Mouse (Mus musculus): ENCODE data around the gene Prrc2a.

- no peak for TF ChIP-seq USF2 (IDR thresholded peaks at IDR 0.05; ENCODE audit: borderline replicate concordance in 1 of 2, insufficient read depth in 1 of 2, low read depth in 1 of 2, low read length in 2 of 2)
- no peak for TF ChIP-seq ZKSCAN1 (IDR thresholded peaks at IDR 0.05; ENCODE audit: low read depth, low read length)
- no peak for TF ChIP-seq CTCF (IDR thresholded peaks at IDR 0.05 in 2 of 3, conservative IDR thresholded peaks at IDR 0.05 in 1 of 3; ENCODE audit: control insufficient read depth in 1 of 3, insufficient read depth in 1 of 3, low read depth in 2 of 3, low read length in 3 of 3, poor library complexity in 1 of 3, severe bottlenecking in 1 of 3)
- TF ChIP-seq ZC3H11A (IDR thresholded peaks at IDR 0.05; ENCODE audit: low read depth, low read length), result no peak
- 0 out of 2 replicates have a peak, but pooled peaks have one; percentile 33 for TF ChIP-seq ETS1 (IDR thresholded peaks at IDR 0.05; ENCODE audit: low read depth, low read length)
Measured at GRCm38 (mm10) chr17:35192924-35193323, 28.2 kb upstream of the Prrc2a start.
